Mouse (Mus musculus) thymus, adult 18-20 months (tissue): ENCODE results near the gene Slc48a1.

Source experiments
- DNase-seq, 2 experiments: peaks; one replicate each; pipeline ENCODE4 v3.0.0; 2022; ENCODE audit warnings: mixed read lengths in 2 of 2

Slc48a1 gene

GRCm38 (mm10) chr15:97808532-97808931 is 30.2 kb downstream of the Slc48a1 start:
- DNase-seq, result no peak

- DNase-seq, result no peak
These were observed 30.9 kb downstream of the Slc48a1 start for GRCm38 (mm10) chr15:97809206-97809605.

- no peak for DNase-seq
These were observed 31.6 kb downstream of the Slc48a1 start for GRCm38 (mm10) chr15:97809942-97810341.

DNA sequence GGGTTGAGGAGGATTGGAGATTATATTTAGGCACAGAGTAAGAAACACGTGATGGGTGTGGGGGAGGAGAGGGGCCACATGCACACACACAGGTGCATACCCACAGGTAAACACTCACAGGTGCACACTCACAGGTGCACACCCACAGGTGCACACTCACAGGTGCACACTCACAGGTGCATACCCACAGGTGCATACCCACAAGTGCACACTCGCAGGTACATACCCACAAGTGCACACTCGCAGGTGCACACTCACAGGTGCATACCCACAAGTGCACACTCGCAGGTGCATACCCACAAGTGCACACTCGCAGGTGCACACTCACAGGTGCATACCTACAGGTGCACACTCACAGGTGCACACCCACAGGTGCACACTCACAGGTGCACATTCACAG is 32.1 kb downstream of the Slc48a1 start:
- DNase-seq, result no peak

DNA sequence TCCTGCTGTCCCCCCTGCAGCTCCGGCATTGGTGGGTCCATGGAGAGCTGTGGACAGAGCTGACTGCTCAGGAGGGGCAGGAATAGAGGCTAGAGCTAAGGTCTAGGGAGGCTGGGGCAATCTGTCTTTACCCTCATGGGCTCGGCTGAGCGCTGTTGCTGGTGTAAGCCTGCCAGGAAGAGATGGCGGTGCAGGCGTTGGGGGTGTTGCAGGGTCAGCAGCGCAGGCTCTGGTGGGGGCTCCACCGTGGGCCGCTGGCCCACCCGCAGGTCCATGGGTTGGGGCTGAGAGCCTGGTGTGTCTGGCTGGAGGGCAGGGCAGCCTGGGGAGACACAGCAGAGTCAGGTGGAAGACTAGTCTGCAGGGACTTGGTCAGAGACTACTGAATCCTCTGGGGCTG is 33.0 kb downstream of the Slc48a1 start:
- no peak for DNase-seq

DNA sequence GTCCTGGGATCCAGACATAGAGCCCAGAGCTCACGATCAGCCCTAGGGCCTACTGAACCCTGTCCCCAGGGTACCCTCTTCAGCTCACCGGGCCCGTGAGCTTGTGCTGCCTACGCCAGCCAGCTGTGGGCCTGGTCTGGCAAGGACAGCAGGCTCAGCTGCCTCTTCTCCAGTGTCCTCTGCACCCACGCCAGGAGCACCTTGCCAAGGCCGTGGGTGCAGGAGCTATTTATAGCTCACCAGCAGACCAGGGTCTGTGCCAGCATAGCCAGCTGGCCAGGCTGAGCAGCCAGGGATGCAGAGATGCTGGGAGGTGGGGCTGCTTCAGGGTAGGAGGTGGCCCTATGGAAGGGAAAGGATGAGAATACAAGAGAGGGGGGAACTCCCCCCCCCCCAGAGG is 33.8 kb downstream of the Slc48a1 start:
- no peak for DNase-seq

GRCm38 (mm10) chr15:97812875-97813274 is 34.6 kb downstream of the Slc48a1 start:
- DNase-seq, result no peak

- DNase-seq, result no peak
These were observed 35.3 kb downstream of the Slc48a1 start for GRCm38 (mm10) chr15:97813452-97814204.

GRCm38 (mm10) chr15:97814703-97815102 is 36.4 kb downstream of the Slc48a1 start:
- DNase-seq, result no peak

GRCm38 (mm10) chr15:97815254-97815653 is 36.9 kb downstream of the Slc48a1 start:
- no peak for DNase-seq

GRCm38 (mm10) chr15:97816199-97816994 is 38.1 kb downstream of the Slc48a1 start:
- DNase-seq, result no peak

DNA sequence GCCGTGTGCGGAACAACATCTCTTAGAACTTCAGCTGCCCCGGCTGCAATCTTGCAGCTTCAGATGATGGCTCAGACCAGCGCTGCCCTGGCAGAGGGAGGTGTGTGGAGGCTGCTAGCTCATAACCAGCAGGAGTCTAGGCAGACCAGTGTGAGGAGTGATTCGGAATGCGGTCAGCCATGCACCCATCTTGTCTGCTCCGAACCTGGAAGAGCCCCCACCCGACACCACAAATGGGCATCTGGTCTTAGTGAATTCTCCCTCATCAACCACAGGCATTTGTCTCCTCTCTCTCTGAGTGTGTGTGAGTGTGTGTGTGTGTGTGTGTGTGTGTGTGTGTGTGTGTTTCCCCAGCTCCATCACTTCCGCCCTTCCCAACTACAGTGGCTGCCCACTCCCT is 41.6 kb downstream of the Slc48a1 start:
- no peak for DNase-seq

DNA sequence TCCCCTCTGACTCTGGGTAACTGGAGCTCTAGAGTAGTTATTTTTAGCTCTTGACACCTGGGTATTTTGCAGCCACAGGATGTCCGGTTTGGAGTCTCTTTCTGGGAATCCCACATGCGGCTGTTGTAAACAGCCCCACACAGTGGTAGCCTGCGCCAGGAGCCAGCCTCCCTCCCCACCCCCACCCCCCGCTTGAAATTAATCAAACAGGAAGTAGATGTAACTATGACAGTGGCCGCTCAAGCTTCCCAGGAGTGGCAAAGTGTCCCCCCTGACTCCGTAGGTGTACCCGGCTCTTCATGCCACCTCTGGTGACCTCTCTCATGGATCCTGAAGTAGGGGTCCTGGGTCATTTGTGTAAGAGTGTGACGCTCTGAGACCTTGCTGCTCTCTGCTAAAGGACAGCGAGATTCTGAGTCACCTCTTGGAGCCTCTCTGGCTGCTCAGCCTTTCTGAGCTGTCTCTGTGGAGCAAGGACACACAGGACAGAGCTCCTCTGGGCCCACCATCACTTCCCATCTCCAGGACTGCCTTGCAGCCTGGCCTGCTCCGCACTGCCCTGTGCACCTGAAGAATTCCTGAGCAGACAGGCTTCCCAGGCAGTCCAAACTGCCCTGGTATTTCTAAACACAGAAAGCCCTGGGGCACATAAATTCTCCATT is 43.1 kb downstream of the Slc48a1 start:
- DNase-seq, result peak in 1 of 2 experiments; percentile 40

DNA sequence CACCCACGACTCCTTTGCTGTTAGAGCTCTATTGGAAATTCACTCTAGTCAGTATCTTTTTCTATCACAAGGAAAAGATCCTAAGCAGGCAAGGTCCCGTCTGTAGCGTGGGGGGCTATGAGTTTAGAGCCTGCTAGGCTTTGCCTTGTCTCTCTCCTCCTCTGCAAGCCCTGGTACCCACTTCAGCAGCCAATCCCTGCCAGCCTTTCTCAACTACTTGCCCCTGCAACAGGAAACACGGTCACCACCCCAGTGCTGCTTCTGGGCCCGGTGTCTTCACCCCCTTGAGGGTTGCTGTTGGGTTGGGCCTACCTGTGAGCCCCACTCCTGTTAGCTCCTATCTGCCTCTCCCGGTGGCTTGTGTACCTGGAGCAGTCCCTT is 43.7 kb downstream of the Slc48a1 start:
- peak; percentile 61 to 67 for DNase-seq

- DNase-seq, result no peak
These were observed 44.4 kb downstream of the Slc48a1 start for GRCm38 (mm10) chr15:97822545-97823228.

GRCm38 (mm10) chr15:97823479-97823878 is 45.2 kb downstream of the Slc48a1 start:
- no peak for DNase-seq

GRCm38 (mm10) chr15:97824042-97824441 is 45.7 kb downstream of the Slc48a1 start:
- no peak for DNase-seq

DNA sequence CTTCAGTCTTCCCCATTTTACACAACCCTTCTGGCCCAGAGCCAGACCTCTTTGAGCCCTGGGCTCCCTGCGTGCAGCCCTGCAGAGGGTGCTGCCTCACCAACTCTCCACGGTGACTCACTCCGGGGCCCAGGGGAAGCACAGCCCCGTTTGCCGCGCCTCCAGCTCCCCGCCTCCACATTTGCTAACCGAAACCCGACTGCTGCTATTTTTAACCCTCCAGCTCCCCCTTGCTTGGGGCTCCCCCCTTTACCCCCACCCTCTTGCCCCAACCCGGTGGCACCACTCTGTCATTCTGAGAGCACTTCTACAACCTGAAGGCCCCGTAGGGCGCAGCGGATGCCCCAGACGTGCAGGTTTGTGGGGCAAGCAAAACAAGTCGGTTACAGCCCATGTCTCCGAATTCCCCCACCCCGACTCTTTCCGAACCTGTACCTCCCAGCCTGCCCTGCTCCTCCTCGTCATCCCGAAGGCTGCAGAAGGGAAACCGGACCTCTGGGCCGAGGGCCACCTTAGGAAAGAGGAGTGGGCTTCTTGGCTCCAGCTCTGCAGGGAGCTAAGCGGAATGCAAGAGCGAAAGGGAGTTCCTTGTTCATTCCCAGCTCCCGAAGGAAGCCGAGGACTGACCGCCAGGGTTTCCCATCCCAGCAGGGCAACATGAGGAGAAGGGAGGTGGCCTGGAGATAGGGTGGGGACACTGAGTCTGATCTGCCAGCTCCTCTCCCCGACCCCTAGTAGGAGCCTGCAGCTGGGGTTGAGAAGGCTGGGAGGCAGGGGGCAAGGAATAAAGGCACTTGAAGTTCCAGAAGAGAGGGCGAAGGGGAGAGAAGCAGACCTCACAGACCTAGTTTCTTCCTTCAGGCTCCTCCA is 47.0 kb downstream of the Slc48a1 start:
- peak; percentile 95 to 96 for DNase-seq

GRCm38 (mm10) chr15:97825941-97826587 is 47.7 kb downstream of the Slc48a1 start:
- DNase-seq, result no peak

GRCm38 (mm10) chr15:97826588-97827261 is 48.4 kb downstream of the Slc48a1 start:
- DNase-seq, result no peak

GRCm38 (mm10) chr15:97827401-97827800 is 49.1 kb downstream of the Slc48a1 start:
- DNase-seq, result no peak
